Mouse (Mus musculus): ENCODE data around the gene Zcchc24. TPM values are rescaled to one million over a fixed set of nuclear protein-coding genes. Genes with fewer than 3 reads are reported as not detected.
A peak's percentile ranks its signal among the peaks of the same experiment; 100 is the strongest.

Gene Zcchc24
- total and polyA plus RNA-seq, 2 experiments from 2014 or later: 13.9 to 34.3 TPM

DNA sequence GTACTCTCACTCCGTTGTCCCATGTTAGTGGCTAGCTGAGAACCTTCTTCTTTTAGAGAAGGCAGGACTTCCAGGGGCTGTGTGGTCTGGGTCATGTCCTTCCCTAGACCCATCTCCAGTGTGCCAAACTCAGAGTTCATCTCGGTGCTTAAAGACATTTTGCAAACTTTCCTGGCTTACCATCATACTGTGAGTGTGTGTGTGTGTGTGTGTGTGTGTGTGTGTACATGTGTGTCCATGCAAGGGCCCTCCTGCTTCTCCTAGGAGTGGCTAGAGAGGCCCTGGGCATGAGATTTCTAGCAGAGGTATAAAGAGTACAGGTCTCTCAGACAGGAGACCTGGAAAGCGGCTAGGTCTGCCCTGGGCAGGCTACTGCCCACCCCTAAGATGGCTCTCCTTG, 32.7 kb downstream of the Zcchc24 start:
- Histone ChIP-seq H3K4me2 (ENCODE audit: low read depth, low read length, poor library complexity, severe bottlenecking) (no peak overlapping the region), H3K4me1 (ENCODE audit: insufficient read depth, low read length) (peaks cover 7% of the 10 kb centered on the region), H3K9ac (replicated peaks; ENCODE audit: low read length, poor library complexity, severe bottlenecking) (no peak overlapping the region), H3K27ac (ENCODE audit: low read depth, low read length) (no peak overlapping the region), H3K4me3 (ENCODE audit: low read depth, low read length) (no peak overlapping the region), H3K9me3 (ENCODE audit: low read length) (no peaks in the 10 kb centered on the region), H3K27me3 (ENCODE audit: insufficient read depth, low read length) (no peaks in the 10 kb centered on the region), H3K36me3 (ENCODE audit: insufficient read depth, low read length) (no peaks in the 10 kb centered on the region)
- no peak for TF ChIP-seq CTCF (IDR thresholded peaks at IDR 0.05)
- ATAC-seq (ENCODE audit: low FRiP score) (no peak), DNase-seq (ENCODE audit: low spot score) (no peak)
- WGBS: 78% methylated on average over 3 of the region's 3 CpGs

DNA sequence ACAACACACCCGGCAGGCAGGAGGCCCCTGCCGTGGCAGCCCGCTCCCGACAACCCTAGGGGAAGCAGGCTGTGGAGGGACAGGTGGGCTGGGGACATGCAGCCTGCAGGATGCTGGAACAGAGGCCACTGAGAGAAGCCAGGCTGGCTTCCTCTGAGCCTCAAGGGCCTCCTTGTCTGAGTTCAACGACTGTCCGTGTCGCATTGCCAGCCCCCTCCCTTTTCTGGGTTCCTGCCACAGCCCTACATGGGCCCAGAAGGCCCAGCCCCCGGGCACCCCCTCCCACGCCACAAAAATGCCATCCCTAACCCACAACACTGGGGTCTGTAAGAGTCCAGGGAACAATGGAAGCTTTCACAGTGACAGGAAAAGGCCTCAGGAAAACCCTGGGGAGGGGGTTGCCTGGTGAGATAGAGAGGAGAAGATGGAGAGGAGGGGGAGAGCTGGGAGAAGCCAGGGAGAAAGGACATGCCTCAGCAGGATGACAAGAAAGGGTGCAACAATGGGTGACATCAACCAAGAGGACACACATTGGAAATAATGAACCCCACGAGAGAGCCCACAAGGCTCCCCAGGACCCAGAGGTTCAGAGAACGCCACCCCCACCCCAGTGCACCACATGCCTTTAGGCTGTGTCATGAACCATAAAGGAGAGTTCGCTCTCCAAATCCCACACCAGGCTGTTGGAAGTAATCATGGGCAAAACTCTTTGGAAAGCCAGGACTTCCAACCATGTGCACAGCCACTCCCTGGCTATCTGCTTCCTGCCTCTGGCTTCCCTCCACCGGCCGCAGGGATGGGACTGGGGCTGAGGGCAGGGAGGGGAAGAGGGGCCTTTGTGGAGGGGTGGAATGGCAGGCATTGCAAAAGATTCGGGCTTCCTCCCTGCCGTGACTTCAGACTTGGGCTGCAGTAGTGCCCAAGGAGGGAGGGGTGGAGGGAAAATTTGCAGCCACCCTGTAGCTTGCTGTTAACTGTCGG, 33.8 kb downstream of the Zcchc24 start:
- WGBS: 31% methylated on average over 17 of the region's 17 CpGs
- no peaks in the 10 kb centered on the region for H3K9me3 ChIP-seq (ENCODE audit: low read length)

DNA sequence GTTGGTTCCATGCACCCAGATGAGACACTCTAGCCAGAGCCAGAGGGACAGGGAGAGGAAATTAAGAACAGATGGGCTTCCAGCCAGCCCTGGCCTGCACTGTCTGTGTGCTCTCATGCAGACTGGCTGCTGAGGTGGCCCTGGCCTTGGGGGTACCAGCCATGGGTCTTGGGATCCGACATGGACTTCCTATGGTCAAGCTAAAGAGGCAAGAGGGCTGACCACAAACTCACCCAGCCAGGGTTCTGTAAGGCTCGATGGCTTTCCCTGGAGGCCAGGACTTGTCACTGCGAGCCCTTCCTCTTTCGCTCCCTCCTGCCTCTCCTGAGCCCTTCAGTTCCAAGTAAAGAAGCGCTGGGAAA, 41.7 kb downstream of the Zcchc24 start:
- no peaks in the 10 kb centered on the region for H3K36me3 ChIP-seq (ENCODE audit: insufficient read depth, low read length)
- WGBS: 75% methylated on average over 5 of the region's 5 CpGs
- H3K9me3 ChIP-seq (ENCODE audit: low read length): no peaks in the 10 kb centered on the region
- H3K27ac ChIP-seq (ENCODE audit: low read depth, low read length): no peak overlapping the region
- TF ChIP-seq CTCF (IDR thresholded peaks at IDR 0.05): no peak
- ATAC-seq (ENCODE audit: low FRiP score): no peak
- no peak for DNase-seq (ENCODE audit: low spot score)
- no peak overlapping the region for H3K4me3 ChIP-seq (ENCODE audit: low read depth, low read length)
- no peak overlapping the region for H3K4me2 ChIP-seq (ENCODE audit: low read depth, low read length, poor library complexity, severe bottlenecking)
- no peaks in the 10 kb centered on the region for H3K27me3 ChIP-seq (ENCODE audit: insufficient read depth, low read length)
- no peaks in the 10 kb centered on the region; the same call in 1 of the 2 replicates for H3K4me1 ChIP-seq (ENCODE audit: insufficient read depth, low read length)
- H3K9ac ChIP-seq (replicated peaks; ENCODE audit: low read length, poor library complexity, severe bottlenecking): no peak overlapping the region

More for the DNA sequence above, 33.8 kb downstream of the Zcchc24 start:
- Histone ChIP-seq H3K36me3 (ENCODE audit: insufficient read depth, low read length) (no peaks in the 10 kb centered on the region), H3K4me3 (ENCODE audit: low read depth, low read length) (no peak overlapping the region), H3K4me2 (ENCODE audit: low read depth, low read length, poor library complexity, severe bottlenecking) (no peak overlapping the region), H3K9ac (replicated peaks; ENCODE audit: low read length, poor library complexity, severe bottlenecking) (no peak overlapping the region), H3K27ac (ENCODE audit: low read depth, low read length) (peak overlapping the region; percentile 43; the same call in 1 of the 2 replicates), H3K4me1 (ENCODE audit: insufficient read depth, low read length) (peaks cover 7% of the 10 kb centered on the region), H3K27me3 (ENCODE audit: insufficient read depth, low read length) (no peaks in the 10 kb centered on the region)
- DNase-seq (ENCODE audit: low spot score) (peak; percentile 66), ATAC-seq (ENCODE audit: low FRiP score) (peak; percentile 74)
- no peak for TF ChIP-seq CTCF (IDR thresholded peaks at IDR 0.05)

DNA sequence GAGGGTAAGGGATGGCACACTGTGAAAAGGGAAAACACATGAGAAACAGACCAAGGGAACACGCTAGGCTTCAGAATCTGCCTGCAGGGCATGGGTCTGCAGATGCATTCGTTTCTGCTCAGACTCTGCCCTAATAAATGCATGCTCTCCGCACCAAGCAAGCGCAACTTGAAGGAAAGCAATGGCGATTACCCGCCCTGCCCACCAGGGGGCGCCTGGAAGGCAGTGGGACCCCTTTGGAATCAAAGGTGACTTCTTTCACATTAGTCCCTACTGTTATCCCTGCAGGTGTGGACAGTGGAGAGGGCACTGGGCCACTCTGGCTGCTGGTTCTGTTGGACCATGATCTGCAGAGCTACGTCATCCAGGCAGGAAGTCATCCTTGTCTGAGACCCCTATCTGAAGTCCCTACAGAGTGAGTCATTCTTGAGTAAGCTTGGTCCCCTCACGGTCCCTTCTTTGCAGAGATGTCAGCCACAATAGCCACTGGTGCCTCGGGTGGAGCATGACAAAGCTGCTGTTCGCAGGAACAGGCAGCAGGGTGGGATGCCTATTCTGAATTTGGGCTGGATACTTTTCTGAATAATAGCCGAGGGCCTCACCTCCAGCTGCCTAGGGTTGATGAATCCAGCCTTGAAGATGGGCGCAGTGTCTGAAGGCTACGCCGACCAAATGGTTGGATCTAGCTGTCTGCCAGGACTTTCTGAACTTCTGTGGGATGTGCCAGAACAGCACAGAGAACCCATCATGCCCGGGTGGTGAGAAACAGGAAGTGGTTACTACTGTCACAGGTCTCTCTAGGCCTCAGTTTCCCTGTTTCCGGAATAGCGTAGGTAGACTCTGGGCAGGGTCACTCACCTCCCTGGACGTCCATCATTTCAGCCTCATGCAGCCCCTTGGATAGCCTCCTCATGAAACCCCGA, 42.4 kb downstream of the Zcchc24 start:
- no peaks in the 10 kb centered on the region for H3K36me3 ChIP-seq (ENCODE audit: insufficient read depth, low read length)
- H3K9ac ChIP-seq (replicated peaks; ENCODE audit: low read length, poor library complexity, severe bottlenecking): no peak overlapping the region
- H3K4me1 ChIP-seq (ENCODE audit: insufficient read depth, low read length): no peaks in the 10 kb centered on the region; the same call in 1 of the 2 replicates
- TF ChIP-seq CTCF (IDR thresholded peaks at IDR 0.05): peak; percentile 79
- ATAC-seq (ENCODE audit: low FRiP score) (no peak), DNase-seq (ENCODE audit: low spot score) (no peak)
- no peak overlapping the region for H3K27ac ChIP-seq (ENCODE audit: low read depth, low read length)
- no peak overlapping the region for H3K4me2 ChIP-seq (ENCODE audit: low read depth, low read length, poor library complexity, severe bottlenecking)
- no peaks in the 10 kb centered on the region for H3K9me3 ChIP-seq (ENCODE audit: low read length)
- WGBS: 57% methylated on average over 20 of the region's 20 CpGs
- H3K27me3 ChIP-seq (ENCODE audit: insufficient read depth, low read length): no peaks in the 10 kb centered on the region
- H3K4me3 ChIP-seq (ENCODE audit: low read depth, low read length): no peak overlapping the region

DNA sequence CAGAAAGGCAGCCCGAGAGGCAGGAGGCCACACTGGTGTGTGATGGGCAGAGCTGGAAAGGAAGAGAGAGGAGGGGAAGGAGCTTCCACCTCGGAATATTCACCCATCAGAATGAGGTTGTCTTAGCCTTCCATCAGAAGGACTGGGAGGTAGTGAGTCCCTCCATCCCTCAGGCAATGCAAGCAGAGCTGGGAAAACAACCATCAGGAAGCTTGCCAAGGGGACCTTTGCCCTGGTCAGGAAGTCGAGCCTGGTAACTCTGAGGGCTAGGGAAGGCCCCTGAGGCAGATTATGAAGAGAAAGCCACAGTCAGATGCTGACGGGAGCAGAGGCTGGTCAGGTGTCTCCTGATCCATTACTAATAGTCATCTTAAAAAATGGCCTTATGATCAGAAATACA, 43.1 kb downstream of the Zcchc24 start:
- no peak overlapping the region for H3K9ac ChIP-seq (replicated peaks; ENCODE audit: low read length, poor library complexity, severe bottlenecking)
- no peaks in the 10 kb centered on the region; the same call in 1 of the 2 replicates for H3K4me1 ChIP-seq (ENCODE audit: insufficient read depth, low read length)
- ATAC-seq (ENCODE audit: low FRiP score): no peak
- TF ChIP-seq CTCF (IDR thresholded peaks at IDR 0.05): no peak
- H3K27me3 ChIP-seq (ENCODE audit: insufficient read depth, low read length): no peaks in the 10 kb centered on the region
- H3K36me3 ChIP-seq (ENCODE audit: insufficient read depth, low read length): no peaks in the 10 kb centered on the region
- no peak overlapping the region for H3K27ac ChIP-seq (ENCODE audit: low read depth, low read length)
- H3K4me2 ChIP-seq (ENCODE audit: low read depth, low read length, poor library complexity, severe bottlenecking): no peak overlapping the region
- 40% methylated on average over 4 of the region's 4 CpGs for WGBS
- DNase-seq (ENCODE audit: low spot score): no peak
- H3K4me3 ChIP-seq (ENCODE audit: low read depth, low read length): no peak overlapping the region
- H3K9me3 ChIP-seq (ENCODE audit: low read length): no peaks in the 10 kb centered on the region

Data from midbrain, postnatal 0 days (tissue).